Mouse (Mus musculus) left cerebral cortex, postnatal 10 days (tissue): Measurements from ENCODE around the gene Fos. TPM values are rescaled to one million over a fixed set of nuclear protein-coding genes. Genes with fewer than 3 reads are reported as not detected.
A peak's percentile ranks its signal among the peaks of the same experiment; 100 is the strongest.

ENCODE experiments used
- DNase-seq, 2 experiments: peaks; one replicate each; pipeline ENCODE4 v3.0.0; 2021 to 2022; ENCODE audit warnings: low spot score in 2 of 2, mixed read lengths in 1 of 2; ENCODE audit errors: extremely low spot score in 1 of 2
- intact Hi-C: fragments of 180-260 bp; cut with DNase I; formaldehyde crosslinking; loops from one replicate; pipeline ENCODE4 v1.15.1; 2025
- total RNA-seq, 2 experiments: library from RNA; stranded (reverse); gene quantifications; 2 replicates each; pipeline ENCODE4 v1.2.3; 2021

Fos gene
- 10 to 100 TPM; 11.0 to 14.8 TPM for total RNA-seq

DNA sequence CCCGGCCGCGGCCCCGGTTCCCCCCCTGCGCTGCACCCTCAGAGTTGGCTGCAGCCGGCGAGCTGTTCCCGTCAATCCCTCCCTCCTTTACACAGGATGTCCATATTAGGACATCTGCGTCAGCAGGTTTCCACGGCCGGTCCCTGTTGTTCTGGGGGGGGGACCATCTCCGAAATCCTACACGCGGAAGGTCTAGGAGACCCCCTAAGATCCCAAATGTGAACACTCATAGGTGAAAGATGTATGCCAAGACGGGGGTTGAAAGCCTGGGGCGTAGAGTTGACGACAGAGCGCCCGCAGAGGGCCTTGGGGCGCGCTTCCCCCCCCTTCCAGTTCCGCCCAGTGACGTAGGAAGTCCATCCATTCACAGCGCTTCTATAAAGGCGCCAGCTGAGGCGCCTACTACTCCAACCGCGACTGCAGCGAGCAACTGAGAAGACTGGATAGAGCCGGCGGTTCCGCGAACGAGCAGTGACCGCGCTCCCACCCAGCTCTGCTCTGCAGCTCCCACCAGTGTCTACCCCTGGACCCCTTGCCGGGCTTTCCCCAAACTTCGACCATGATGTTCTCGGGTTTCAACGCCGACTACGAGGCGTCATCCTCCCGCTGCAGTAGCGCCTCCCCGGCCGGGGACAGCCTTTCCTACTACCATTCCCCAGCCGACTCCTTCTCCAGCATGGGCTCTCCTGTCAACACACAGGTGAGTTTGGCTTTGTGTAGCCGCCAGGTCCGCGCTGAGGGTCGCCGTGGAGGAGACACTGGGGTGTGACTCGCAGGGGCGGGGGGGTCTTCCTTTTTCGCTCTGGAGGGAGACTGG lies at the start of gene Fos:
Fos (plus strand) TSS at position 410 of the 817 bp plus-strand sequence.
- peak; percentile 85 to 89 for DNase-seq
- intact Hi-C loops = no loop called here

- intact Hi-C loops = no loop called here
- DNase-seq = no peak
Observed at GRCm38 (mm10) chr12:85425721-85426120, 48.0 kb upstream of the Fos start.

DNA sequence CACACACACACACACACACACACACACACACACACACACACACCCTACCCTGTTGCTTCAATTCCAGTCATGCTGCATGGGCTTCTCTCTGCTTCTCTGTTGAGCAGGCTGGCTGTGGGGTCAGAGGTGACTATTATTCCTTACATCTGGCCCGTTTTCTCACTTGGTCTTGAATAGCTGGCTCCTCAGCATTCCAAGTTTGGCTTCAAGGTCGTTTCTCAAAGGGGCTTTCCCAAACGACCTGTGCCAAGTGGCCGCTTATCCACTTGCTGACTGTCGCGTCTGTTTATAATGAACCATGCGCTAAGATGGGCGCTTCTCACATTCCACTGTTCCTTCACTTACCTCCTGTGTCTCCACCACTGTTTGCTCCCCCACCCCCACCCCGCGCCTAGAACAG lies 47.6 kb upstream of the Fos start:
- intact Hi-C loops = no loop called here
- DNase-seq = no peak

- no peak for DNase-seq
- intact Hi-C loops = no loop called here
Observed at GRCm38 (mm10) chr12:85427802-85428201, 45.9 kb upstream of the Fos start.

- DNase-seq = no peak
- intact Hi-C loops = no loop called here
Observed at GRCm38 (mm10) chr12:85429999-85430398, 43.7 kb upstream of the Fos start.

DNA sequence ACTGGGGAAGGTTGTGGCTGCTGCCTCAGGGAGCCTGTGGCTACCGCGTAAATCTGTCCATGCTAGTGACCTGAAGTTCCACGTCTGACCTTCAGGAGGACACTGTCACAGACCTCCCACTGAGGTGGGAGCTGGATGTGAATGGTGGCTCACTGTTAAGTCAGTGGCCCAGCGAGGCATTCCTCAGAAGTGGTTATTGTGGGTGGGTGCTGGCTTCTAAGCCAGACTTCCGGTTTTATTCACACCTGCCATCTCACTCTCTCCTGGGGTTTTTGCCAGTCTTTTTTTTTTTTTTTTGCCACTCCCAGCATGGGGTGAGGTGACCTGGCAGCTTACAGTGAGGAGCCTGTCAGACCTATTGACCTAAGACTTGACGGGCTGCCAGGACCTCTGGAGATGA lies 43.3 kb upstream of the Fos start:
- intact Hi-C loops = no loop called here
- no peak for DNase-seq

- intact Hi-C loops = no loop called here
- no peak for DNase-seq
Observed at GRCm38 (mm10) chr12:85433850-85434249, 39.8 kb upstream of the Fos start.

DNA sequence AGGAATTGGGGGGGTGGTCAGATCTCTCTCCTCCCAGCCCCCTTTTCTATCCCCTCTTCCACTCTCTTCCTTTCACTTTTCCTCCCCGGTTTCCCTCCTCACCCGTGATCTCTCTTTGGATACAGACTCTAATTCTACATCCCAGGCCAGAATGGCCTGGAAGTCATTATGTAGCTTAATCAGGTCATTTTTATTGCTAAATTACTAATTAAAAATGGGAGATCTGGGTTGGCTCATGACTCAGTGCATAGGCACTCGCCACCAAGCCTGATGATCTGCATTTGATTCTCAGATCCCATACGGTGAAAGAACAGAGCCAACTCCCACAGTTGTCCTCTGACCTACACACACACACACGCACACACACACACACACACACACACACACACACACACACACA lies 39.2 kb upstream of the Fos start:
- intact Hi-C loops = no loop called here
- no peak for DNase-seq

- intact Hi-C loops = no loop called here
- DNase-seq = peak; percentile 73 to 90
Observed at GRCm38 (mm10) chr12:85436021-85436621, 37.6 kb upstream of the Fos start.

DNA sequence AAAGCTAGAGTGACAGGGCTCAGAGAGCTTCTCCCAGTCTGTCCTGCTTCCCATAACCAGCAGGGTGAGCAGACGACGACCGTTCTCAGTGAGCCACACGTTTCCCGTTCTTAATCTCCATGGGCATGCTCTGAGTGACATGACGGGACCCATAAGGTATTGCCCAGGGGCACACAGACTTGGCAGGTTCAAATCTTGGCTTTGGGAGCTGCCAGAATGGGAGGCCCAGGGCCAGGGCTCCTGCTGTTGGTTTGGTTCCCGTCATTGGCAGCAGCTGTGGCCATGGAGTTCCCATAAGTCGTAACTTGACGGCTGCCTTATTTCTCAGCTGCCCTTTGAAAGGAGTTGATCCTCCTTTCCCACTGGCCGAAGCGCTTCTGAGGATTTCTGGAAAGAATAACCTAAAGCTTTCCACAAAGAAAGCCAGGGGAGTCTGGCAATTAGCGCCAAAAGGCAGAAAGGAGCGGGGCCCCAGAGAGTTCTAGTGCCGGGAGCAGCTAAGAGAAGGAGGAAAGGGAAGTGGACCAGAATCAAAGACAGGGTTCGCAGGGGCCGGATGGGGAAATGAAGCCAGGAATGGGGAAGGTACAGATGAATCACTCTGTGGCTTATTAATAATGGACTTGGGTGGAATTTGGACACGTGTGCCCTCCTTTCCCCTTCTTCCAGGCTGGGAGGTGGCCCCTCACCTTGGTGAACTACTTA lies 36.4 kb upstream of the Fos start:
- no peak for DNase-seq
- intact Hi-C loops = no loop called here

DNA sequence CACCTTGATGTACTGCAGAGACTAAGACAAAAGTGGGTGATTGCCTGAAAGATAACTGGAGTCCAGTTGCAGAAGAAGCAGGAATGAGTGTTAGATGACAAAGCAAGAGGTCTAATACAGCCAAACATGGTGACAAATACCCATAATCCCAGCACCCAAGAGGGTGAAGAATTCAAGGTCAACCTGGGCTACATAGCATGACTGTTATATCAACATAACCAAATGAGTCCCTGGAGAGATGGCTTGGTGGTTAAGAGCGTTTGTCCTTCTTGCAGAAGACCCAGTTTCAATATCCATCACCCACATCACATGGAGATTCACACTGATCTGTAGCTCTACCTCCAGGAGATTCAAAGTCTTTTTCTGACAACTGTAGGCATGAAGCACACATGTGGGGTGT lies 30.2 kb upstream of the Fos start:
- no peak for DNase-seq
- intact Hi-C loops = no loop called here

DNA sequence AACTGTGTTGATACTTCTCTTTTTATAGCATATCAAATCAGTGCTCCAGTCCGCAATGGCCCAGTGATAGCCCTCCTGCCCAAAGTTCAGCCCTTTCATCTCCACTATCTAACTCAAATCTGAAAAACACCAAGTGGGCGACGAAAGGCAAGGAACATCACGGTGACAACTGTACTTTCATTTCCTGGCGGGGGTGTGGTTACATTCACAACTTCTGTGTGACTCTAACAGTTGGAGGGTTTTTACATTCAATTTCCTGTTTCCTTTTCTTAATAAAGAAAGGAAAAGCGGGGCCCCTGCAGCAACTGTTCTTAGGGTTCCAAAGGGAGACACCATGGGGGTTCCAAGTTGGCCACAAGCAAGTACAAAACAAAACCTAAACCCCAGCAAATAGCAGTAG lies 29.0 kb upstream of the Fos start:
- DNase-seq = no peak
- intact Hi-C loops = no loop called here

- intact Hi-C loops = no loop called here
- no peak for DNase-seq
Observed at GRCm38 (mm10) chr12:85447009-85447408, 26.7 kb upstream of the Fos start.

- intact Hi-C loops = no loop called here
- DNase-seq = no peak
Observed at GRCm38 (mm10) chr12:85447490-85447889, 26.2 kb upstream of the Fos start.

DNA sequence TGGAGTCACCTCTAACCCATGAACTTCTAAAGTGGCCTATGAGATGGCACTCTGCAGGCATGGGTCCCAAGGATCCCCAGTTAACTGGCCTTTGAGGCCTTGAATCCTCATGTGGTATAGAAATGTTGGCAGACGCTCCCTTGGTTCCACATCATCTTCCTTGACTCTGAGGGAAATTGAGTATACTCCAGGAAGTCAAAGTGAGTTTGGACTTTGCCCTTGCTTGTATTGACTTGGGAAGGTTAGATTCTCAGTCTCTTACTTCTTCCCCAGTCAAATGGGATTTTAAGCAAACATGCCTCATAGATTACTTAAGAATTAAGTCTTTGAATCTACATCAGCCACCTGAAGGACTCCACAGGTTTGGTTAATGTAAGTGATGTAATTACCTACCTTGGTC lies 24.2 kb upstream of the Fos start:
- intact Hi-C loops = no loop called here
- DNase-seq = no peak

DNA sequence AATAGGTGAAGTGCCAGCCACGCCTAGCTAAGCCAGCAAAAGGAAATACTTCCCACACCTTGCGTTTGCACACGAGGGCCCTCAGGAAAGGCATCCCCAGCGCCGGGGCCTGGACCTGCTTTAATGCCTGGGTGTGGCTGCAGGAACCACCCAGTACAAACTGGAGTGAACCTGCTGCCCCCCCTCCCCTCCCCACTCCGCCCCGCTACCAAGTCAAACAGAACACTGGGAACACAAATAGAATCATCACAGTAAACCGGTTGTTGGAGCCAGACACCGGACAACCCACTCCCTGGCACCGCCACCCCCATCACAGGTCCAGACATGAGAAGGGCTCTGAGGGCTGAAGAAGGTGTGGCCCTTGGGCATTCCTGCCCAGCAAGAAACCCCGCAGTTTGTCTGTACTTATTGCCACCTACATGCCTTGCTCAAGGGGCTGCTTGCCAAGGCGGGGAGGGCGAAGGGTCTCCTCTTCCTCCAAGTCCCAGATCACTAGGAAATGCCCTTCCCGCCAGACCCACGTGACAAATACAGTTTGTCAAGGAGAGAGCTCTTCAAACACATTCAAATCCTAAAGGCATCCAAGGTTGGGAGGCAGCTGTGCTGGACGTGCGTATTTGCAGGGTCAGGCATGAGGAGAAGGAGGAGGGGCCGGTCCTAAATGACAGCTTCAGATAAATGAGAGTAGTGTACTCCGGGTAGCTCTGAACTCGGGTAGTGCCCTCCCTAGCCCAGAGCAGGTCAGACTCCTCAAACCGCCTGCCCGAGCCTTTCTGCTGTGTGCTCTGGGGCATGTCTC lies 21.8 kb upstream of the Fos start:
- intact Hi-C loops = no loop called here

DNA sequence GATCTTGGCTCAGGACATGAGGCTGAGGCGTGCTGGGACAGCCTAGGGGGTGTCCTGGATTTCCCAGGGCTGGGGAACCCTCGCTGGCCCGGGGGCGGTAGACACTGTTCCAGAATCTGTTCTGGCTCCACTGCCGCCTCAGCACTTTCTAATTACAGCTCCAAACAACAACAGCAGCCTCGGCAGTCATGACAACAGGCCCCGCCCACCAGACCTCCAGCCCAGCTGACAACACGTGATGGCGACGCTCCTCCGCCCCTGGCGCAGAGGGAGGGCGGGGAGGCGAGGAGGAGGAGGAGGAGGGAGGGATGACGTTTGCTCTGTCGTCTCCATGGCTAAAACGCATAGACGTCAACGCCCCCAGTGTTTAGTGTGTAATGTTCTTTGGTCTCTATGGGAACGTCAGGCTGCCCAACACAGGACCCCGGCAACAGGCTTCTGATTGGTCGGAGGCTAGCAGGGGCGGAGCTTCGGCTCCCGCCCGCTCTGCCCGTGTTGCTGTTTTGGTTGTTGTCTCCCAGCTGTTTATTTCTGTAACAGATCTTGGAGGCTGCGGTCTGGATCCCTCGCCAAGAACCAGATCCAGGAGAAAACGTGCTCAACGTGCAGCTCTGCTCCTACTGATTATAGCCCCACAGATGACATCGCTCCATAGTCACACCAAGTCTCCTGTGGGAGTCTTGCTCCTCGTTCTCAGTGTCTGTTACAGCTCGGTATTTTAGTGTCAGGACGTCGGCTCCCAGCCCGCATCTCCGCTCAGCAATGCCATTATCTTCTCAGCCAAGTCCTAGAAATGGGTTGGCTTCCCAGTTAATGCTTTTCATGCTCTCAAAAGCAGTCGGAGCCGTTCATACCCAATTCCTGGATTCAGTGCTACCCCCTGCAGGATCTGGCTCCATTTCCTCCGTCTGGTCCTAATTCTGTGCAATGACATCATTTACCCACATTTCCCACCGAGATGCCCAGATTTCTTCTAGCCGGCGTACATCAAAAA lies 18.3 kb upstream of the Fos start:
- intact Hi-C loops = no loop called here
- peak; percentile 97 to 99 for DNase-seq

More for the DNA sequence above, 21.8 kb upstream of the Fos start:
- peak in 1 of 2 experiments; percentile 43 for DNase-seq

- no peak for DNase-seq
- intact Hi-C loops = no loop called here
Observed at GRCm38 (mm10) chr12:85456276-85456675, 17.4 kb upstream of the Fos start.
